Mouse (Mus musculus) liver, adult (tissue): ENCODE measurements around the gene Lrriq4.
A peak's percentile ranks its signal among the peaks of the same experiment; 100 is the strongest.

Experiments used
- GATA4 ChIP-seq: IDR thresholded peaks from 2 replicates; pipeline ENCODE4 v1.6.1; 2014; ENCODE audit warnings: mild to moderate bottlenecking, low read length; ENCODE audit not compliant: insufficient replicate concordance

The Lrriq4 gene

GRCm38 (mm10) chr3:30644207-30644606, at the start of gene Lrriq4:
TSS of gene Lrriq4 (plus strand) at chr3:30644507.
- no peak for TF ChIP-seq GATA4

- TF ChIP-seq GATA4: no peak
Observed at GRCm38 (mm10) chr3:30595111-30595832, 49.0 kb upstream of the Lrriq4 start.

GRCm38 (mm10) chr3:30597271-30597670, 47.0 kb upstream of the Lrriq4 start:
- no peak for TF ChIP-seq GATA4

GRCm38 (mm10) chr3:30599711-30600545, 44.4 kb upstream of the Lrriq4 start, which contains the start of gene Actrt3:
TSS of gene Actrt3 (minus strand) at chr3:30599939.
- TF ChIP-seq GATA4: no peak

- no peak for TF ChIP-seq GATA4
Observed at GRCm38 (mm10) chr3:30600717-30601116, 43.6 kb upstream of the Lrriq4 start.

- TF ChIP-seq GATA4: peak; percentile 74; the same call in 1 of the 2 replicates
Observed at GRCm38 (mm10) chr3:30601175-30601574, 43.1 kb upstream of the Lrriq4 start.

GRCm38 (mm10) chr3:30601610-30602064, 42.7 kb upstream of the Lrriq4 start:
- TF ChIP-seq GATA4: no peak

- TF ChIP-seq GATA4: peak; percentile 68; the same call in 1 of the 2 replicates
Observed at GRCm38 (mm10) chr3:30602065-30602739, 42.1 kb upstream of the Lrriq4 start, which contains the start of gene Mynn. TSS of gene Mynn (plus strand) at chr3:30602065.

GRCm38 (mm10) chr3:30602740-30603098, 41.6 kb upstream of the Lrriq4 start:
- no peak for TF ChIP-seq GATA4

- no peak for TF ChIP-seq GATA4
Observed at GRCm38 (mm10) chr3:30603256-30603655, 41.1 kb upstream of the Lrriq4 start.

- no peak for TF ChIP-seq GATA4
Observed at GRCm38 (mm10) chr3:30608999-30609398, 35.3 kb upstream of the Lrriq4 start.

- TF ChIP-seq GATA4: no peak
Observed at GRCm38 (mm10) chr3:30610930-30611329, 33.4 kb upstream of the Lrriq4 start.

- peak; percentile 42; the same call in 1 of the 2 replicates for TF ChIP-seq GATA4
Observed at GRCm38 (mm10) chr3:30620132-30620531, 24.2 kb upstream of the Lrriq4 start.

- no peak for TF ChIP-seq GATA4
Observed at GRCm38 (mm10) chr3:30633681-30634080, 10.6 kb upstream of the Lrriq4 start.

- no peak for TF ChIP-seq GATA4
Observed at GRCm38 (mm10) chr3:30635629-30636028, 8.7 kb upstream of the Lrriq4 start.
